Mouse (Mus musculus) neural tube, embryonic 12.5 days (tissue): ENCODE data around the gene Nms. TPM values are rescaled to one million over a fixed set of nuclear protein-coding genes. Genes with fewer than 3 reads are reported as not detected.

ENCODE experiments used
- ATAC-seq: fragments of 200-750 bp; cut with Nextera tagmentation; 2 replicates; pipeline ENCODE4 v1.8.0; 2017; ENCODE audit warnings: low read depth, mild to moderate bottlenecking, moderate TSS enrichment, moderate library complexity; ENCODE audit not compliant: low FRiP score
- H3K27ac ChIP-seq: fragments of 300-500 bp; sonication (generic); 2 replicates; pipeline ENCODE4 v1.5.1; 2016
- H3K27me3 ChIP-seq: fragments of 300-500 bp; sonication (generic); replicated peaks from 2 replicates; pipeline ENCODE4 v1.6.1; 2016; ENCODE audit warnings: mild to moderate bottlenecking
- H3K36me3 ChIP-seq: fragments of 300-500 bp; sonication (generic); 2 replicates; pipeline ENCODE4 v1.6.1; 2016; ENCODE audit warnings: mild to moderate bottlenecking
- H3K4me1 ChIP-seq: fragments of 300-500 bp; sonication (generic); 2 replicates; pipeline ENCODE4 v1.6.1; 2016
- H3K4me2 ChIP-seq: fragments of 300-500 bp; sonication (generic); replicated peaks from 2 replicates; pipeline ENCODE4 v1.6.1; 2016; ENCODE audit warnings: mild to moderate bottlenecking
- H3K4me3 ChIP-seq: fragments of 300-500 bp; sonication (generic); 2 replicates; pipeline ENCODE4 v1.5.1; 2016
- H3K9ac ChIP-seq: fragments of 300-500 bp; sonication (generic); 2 replicates; pipeline ENCODE4 v1.6.1; 2016; ENCODE audit warnings: mild to moderate bottlenecking
- H3K9me3 ChIP-seq: fragments of 300-500 bp; sonication (generic); 2 replicates; pipeline ENCODE4 v1.6.1; 2016; ENCODE audit warnings: mild to moderate bottlenecking
- WGBS: fragments of 180-500 bp; shearing (Covaris S2); methylation state at CpG from one replicate; pipeline ENCODE4 v1.1.7; 2016; 5-methylcytosine and 5-hydroxymethylcytosine counted together
- polyA plus RNA-seq: library from polyadenylated mRNA; unstranded; fragments of >200 nt; fragmentation: Nextera tagmentation; extraction: Ambion mirVana; gene quantifications from 2 replicates; pipeline ENCODE4 v1.2.1, GENCODE M21; 2016

Nms gene
- polyA plus RNA-seq, 1 experiment from 2014 or later = 5.9 TPM

DNA sequence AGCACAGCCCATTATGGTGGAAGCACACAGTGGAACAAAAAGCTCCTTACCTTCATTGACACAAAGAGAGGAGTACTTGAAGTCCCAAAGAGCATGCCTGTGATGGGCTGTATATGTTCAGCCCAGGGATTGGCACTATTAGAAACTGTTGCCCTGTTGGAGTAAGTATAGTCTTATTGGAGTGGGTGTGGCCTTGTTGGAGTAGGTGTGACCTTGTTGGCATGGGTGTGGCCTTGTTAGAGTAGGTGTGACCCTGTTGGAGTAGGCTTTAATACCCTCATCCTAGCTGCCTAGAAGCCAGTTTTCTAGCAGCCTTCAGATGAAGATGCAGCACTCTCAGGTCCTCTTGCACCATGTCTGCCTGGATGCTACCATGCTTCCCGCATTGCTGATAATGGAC, 30.2 kb downstream of the Nms start:
- Histone ChIP-seq H3K4me3 (no peak overlapping the region), H3K9ac (no peak overlapping the region), H3K36me3 (no peaks in the 10 kb centered on the region), H3K4me1 (no peaks in the 10 kb centered on the region), H3K9me3 (no peaks in the 10 kb centered on the region), H3K27me3 (no peaks in the 10 kb centered on the region), H3K4me2 (no peak overlapping the region), H3K27ac (no peak overlapping the region)
- ATAC-seq = no peak
- 86% methylated on average over 1 of the region's 1 CpGs for WGBS

DNA sequence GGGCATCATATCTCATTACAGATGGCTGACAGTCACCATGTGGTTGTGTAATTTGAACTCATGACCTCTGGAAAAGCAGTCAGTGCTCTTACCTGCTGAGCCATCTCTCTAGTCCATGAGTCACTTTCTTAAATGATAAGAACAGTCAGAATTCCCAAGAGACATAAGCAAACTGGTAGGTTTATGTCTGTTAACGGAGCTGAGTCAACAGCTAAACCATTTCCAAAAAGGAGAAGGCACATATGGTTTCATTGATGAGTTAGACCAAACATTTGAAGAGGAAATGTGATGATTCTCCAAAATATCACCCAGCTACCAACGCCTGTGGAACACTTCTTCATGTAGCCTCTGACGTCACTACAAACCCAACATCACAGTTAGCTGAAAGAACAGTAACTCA, 32.8 kb downstream of the Nms start:
- 84% methylated on average over 3 of the region's 3 CpGs for WGBS
- no peak for ATAC-seq

DNA sequence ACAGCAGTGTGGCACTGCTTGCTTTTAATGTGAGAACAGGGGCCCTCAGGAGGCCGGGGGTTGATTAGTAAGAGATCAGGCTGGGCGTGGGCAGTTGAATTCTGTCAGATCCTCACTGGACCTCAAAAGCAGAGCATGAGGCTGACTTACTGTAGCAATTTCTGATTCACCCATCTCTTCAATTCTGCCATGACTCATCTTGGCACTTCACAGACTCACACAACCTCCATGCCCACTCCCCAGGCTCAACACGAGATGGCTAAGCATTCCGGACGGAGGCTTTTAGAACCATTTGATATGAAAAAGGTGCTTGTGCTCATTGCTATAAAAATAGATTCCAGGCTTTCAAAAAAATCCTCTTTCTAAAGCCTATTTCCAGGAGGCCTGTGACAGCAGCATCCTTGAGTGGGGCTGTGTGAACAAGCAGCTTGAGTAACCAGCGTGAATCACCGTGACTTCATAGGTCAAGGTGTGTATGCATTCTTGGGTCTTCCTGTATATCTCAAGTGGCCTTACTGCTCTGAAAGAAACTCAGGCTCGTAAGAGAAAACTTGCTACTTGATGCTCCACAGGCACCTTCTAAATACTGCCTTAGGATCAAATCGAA, 34.1 kb downstream of the Nms start:
- WGBS = 92% methylated on average over 9 of the region's 9 CpGs
- no peak overlapping the region for H3K9ac ChIP-seq

More for the DNA sequence above, 32.8 kb downstream of the Nms start:
- no peak overlapping the region for H3K27ac ChIP-seq
- no peak overlapping the region for H3K9ac ChIP-seq
- no peak overlapping the region for H3K4me2 ChIP-seq
- no peaks in the 10 kb centered on the region for H3K4me1 ChIP-seq
- H3K9me3 ChIP-seq = no peaks in the 10 kb centered on the region
- no peaks in the 10 kb centered on the region for H3K27me3 ChIP-seq
- H3K4me3 ChIP-seq = no peak overlapping the region
- no peaks in the 10 kb centered on the region for H3K36me3 ChIP-seq

DNA sequence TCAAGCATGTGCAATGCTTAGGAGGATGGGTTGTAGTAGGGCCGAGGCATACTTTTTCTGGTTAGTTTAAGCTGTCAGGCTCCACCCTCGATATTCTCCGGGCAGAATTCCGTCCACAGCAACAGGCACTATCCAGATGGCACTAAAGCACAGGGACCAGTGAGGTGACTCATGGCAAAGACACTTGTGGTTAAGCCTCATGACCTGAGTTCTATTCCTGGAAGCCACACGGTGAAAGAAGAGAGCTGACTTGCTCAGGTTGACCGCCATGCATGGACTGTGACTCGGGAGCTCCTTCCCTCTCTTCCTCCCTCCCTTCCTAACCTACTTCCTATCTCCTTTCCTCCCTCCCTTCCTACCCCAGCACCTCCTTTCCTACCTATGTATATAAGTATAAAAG, 41.0 kb downstream of the Nms start:
- Histone ChIP-seq H3K27ac (no peak overlapping the region), H3K27me3 (no peaks in the 10 kb centered on the region), H3K4me1 (no peaks in the 10 kb centered on the region), H3K36me3 (no peaks in the 10 kb centered on the region), H3K4me3 (no peak overlapping the region), H3K9ac (no peak overlapping the region), H3K9me3 (no peaks in the 10 kb centered on the region), H3K4me2 (no peak overlapping the region)
- no peak for ATAC-seq
- WGBS = 82% methylated on average over 7 of the region's 7 CpGs

More for the DNA sequence above, 34.1 kb downstream of the Nms start:
- H3K27ac ChIP-seq = no peak overlapping the region
- H3K27me3 ChIP-seq = no peaks in the 10 kb centered on the region
- H3K9me3 ChIP-seq = no peaks in the 10 kb centered on the region
- H3K4me3 ChIP-seq = no peak overlapping the region
- H3K36me3 ChIP-seq = no peaks in the 10 kb centered on the region
- H3K4me1 ChIP-seq = no peaks in the 10 kb centered on the region
- no peak overlapping the region for H3K4me2 ChIP-seq
- no peak for ATAC-seq

DNA sequence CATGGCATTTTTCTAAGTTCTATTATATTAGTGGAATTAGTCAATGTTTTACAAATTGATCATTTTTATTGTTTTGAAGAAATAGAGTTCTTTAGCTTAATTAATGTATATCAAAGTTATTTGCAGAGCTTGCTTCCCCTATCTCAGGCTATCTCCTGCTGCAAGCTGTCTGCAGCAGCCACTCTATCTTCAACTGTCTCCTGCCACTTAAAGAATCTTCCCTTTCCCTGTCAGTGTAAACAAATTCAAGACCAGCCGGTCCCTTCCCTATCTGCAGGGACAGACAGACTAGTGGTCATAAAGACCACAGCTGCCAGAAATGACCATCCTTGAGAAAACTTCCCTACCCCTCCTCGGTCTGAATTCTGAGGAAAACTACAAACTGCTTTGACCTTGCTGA, 44.9 kb downstream of the Nms start:
- no peak overlapping the region for H3K27ac ChIP-seq
- H3K4me3 ChIP-seq = no peak overlapping the region
- no peaks in the 10 kb centered on the region for H3K9me3 ChIP-seq
- H3K27me3 ChIP-seq = no peaks in the 10 kb centered on the region
- no peak overlapping the region for H3K4me2 ChIP-seq
- H3K9ac ChIP-seq = no peak overlapping the region
- WGBS = 64% methylated on average over 2 of the region's 2 CpGs
- peaks cover 12% of the 10 kb centered on the region for H3K4me1 ChIP-seq
- H3K36me3 ChIP-seq = no peaks in the 10 kb centered on the region
- no peak for ATAC-seq

DNA sequence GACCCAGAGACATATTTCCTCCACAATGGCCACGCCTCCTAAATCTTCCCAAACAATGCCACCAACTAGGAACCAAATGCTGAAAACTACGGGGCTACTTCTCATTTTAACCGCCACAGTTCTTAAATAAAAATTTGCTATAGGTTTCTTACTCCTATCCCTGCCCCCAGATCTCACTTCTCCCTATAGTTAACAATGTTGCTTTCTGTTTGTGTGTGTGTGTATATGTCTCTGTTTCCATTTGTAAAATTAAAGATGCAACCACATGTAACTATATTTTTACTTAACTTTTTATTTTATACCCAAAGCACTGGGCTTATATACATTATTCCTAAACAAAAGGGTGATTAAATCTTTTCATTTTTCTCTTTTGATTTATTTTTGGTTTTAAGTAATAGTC, 46.4 kb downstream of the Nms start, which contains the start of gene Pdcl3:
TSS of gene Pdcl3 (plus strand) at position 301 of the 400 bp plus-strand sequence.
- WGBS = 84% methylated on average over 3 of the region's 3 CpGs

DNA sequence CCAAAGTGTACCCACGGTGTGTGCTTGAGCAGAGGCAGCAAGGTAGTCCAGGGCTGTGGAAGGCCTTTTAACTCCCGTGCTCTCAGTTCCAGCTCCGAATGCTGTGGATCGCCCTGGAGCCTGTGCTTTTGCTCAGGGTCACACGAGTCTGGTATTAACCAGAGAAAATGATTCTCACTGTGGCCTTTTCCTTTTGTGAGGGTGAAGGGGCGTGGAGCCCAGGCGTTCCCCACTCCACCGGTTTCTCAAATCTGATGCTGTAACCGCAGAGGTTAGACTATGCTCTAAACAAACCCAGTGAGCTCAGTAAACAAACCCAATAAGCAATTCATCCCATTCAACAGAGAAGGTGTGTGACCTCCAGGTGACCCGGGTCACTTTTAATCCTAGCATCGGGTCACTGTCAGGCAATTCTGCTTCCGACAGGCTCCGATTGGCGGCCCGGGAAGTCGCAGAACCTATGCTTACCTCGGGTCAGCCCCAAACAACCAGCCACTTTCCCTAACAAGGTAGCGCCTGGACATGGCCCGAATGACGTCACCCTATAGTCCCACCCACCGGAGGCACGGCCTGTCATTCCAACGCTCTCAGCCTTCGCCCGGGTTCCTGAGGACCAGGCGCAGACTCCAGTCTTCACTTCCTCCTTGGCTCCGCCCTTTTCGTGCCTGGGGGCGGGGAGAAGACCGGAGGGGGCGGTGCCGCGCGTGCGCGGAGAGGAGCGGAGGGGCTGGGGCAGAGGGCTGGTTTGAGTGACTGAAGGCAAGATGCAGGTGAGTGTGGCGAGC, 48.3 kb downstream of the Nms start:
- WGBS = 5% methylated on average over 38 of the region's 38 CpGs
- Histone ChIP-seq H3K9ac (peak overlapping the region; percentile 65), H3K36me3 (peaks cover 11% of the 10 kb centered on the region; the same call in 1 of the 2 replicates), H3K27ac (0 out of 2 replicates have a peak overlapping the region, but pooled peaks have one; percentile 37), H3K4me1 (peaks cover 12% of the 10 kb centered on the region), H3K27me3 (no peaks in the 10 kb centered on the region), H3K9me3 (no peaks in the 10 kb centered on the region), H3K4me2 (peak overlapping the region; percentile 75), H3K4me3 (peak overlapping the region; percentile 58)
- ATAC-seq = peak; percentile 98

More for the DNA sequence above, 46.4 kb downstream of the Nms start, which contains the start of gene Pdcl3:
- Histone ChIP-seq H3K27ac (no peak within 1 kb of the TSS), H3K4me2 (no peak within 1 kb of the TSS), H3K9me3 (no peaks in the 10 kb centered on the region), H3K9ac (no peak within 1 kb of the TSS), H3K4me3 (no peak within 1 kb of the TSS), H3K36me3 (no peaks in the 10 kb centered on the region), H3K27me3 (no peaks in the 10 kb centered on the region), H3K4me1 (peaks cover 12% of the 10 kb centered on the region)
- ATAC-seq = no peak

DNA sequence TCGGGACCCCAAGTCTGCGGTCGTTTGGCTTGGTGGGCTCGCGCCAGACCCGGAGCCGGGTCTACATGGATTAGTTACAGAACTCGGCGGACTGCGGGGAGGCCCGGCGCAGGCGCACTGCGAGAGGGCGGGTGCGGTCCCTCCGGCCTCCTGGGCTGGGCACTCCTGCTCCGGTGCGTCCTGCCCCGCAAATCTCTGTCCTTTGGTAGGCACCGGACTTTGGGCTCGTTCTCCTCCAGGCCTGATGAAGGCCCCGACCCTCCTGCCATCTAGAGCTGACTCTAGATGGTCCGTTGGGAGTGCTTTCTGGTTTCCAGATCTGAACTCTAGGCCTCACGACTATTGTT, 48.9 kb downstream of the Nms start:
- ATAC-seq = peak; percentile 87
- WGBS = under 1% methylated on average over 25 of the region's 25 CpGs

DNA sequence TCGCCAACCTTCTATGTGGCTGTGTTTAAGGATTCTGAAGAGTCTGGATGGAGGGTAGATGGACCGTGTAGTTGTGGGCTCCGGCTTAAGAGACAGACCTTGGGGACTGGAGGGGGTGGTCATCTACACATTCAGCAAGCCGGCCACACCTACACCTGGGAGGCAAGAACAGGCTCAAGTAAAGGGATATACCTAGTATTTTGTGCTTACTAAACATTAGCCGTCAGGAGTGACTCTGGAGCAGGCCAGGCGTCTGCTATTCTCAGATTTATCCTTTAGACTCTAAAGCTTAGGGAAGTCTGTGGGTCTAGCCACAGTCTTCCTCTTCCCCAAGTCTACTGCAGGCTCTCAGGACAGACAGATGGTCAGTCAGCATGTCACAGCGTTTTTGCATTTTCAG, 49.4 kb downstream of the Nms start:
- Histone ChIP-seq H3K9me3 (no peaks in the 10 kb centered on the region), H3K27me3 (no peaks in the 10 kb centered on the region), H3K4me3 (peak overlapping the region; percentile 58), H3K4me1 (peaks cover 12% of the 10 kb centered on the region), H3K27ac (no peak overlapping the region), H3K9ac (peak overlapping the region; percentile 65), H3K4me2 (peak overlapping the region; percentile 75), H3K36me3 (peaks cover 20% of the 10 kb centered on the region)
- no peak for ATAC-seq
- 38% methylated on average over 7 of the region's 7 CpGs for WGBS

More for the DNA sequence above, 48.9 kb downstream of the Nms start:
- H3K4me1 ChIP-seq = peaks cover 12% of the 10 kb centered on the region
- no peaks in the 10 kb centered on the region for H3K9me3 ChIP-seq
- H3K27me3 ChIP-seq = no peaks in the 10 kb centered on the region
- H3K4me2 ChIP-seq = peak overlapping the region; percentile 75
- H3K27ac ChIP-seq = 0 out of 2 replicates have a peak overlapping the region, but pooled peaks have one; percentile 37
- H3K4me3 ChIP-seq = peak overlapping the region; percentile 58
- H3K9ac ChIP-seq = peak overlapping the region; percentile 65
- H3K36me3 ChIP-seq = peaks cover 16% of the 10 kb centered on the region

DNA sequence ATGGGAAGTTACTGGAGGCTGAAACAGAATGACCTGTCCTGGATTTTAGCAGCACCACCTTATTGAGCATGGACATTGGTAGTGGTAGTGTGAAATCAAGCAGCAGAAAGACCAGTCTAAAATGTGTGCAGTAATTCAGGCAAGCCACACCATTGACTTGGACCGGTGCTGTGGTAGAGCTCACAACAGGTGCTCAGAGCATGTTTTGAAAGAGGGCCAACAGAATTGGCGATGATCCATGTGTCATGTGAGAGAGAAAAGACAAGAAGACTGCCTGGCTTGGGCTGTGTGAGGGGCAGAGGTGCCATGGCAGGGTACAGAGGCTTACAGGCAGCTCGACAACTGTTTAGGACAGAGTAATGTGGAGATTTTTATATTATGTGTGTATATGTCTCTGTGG, 53.4 kb downstream of the Nms start:
- Histone ChIP-seq H3K27me3 (no peaks in the 10 kb centered on the region), H3K27ac (no peak overlapping the region), H3K4me1 (peaks cover 6% of the 10 kb centered on the region), H3K4me3 (no peak overlapping the region), H3K4me2 (no peak overlapping the region), H3K9me3 (no peaks in the 10 kb centered on the region), H3K36me3 (peaks cover 55% of the 10 kb centered on the region), H3K9ac (no peak overlapping the region)
- WGBS = 91% methylated on average over 3 of the region's 3 CpGs
- no peak for ATAC-seq
